Mouse (Mus musculus): ENCODE results near the gene Vsx1. TPM values are rescaled to one million over a fixed set of nuclear protein-coding genes. Genes with fewer than 3 reads are reported as not detected.

Gene Vsx1
- total RNA-seq, 1 experiment from 2014 or later: not detected

- ATAC-seq (replicated peaks; ENCODE audit: low read depth, poor library complexity, severe bottlenecking): peak; percentile 23
Measured at GRCm38 (mm10) chr2:150667820-150668766, 21.1 kb downstream of the Vsx1 start, which contains the start of gene Acss1. Gene Acss1 (minus strand): TSS chr2:150668500.

DNA sequence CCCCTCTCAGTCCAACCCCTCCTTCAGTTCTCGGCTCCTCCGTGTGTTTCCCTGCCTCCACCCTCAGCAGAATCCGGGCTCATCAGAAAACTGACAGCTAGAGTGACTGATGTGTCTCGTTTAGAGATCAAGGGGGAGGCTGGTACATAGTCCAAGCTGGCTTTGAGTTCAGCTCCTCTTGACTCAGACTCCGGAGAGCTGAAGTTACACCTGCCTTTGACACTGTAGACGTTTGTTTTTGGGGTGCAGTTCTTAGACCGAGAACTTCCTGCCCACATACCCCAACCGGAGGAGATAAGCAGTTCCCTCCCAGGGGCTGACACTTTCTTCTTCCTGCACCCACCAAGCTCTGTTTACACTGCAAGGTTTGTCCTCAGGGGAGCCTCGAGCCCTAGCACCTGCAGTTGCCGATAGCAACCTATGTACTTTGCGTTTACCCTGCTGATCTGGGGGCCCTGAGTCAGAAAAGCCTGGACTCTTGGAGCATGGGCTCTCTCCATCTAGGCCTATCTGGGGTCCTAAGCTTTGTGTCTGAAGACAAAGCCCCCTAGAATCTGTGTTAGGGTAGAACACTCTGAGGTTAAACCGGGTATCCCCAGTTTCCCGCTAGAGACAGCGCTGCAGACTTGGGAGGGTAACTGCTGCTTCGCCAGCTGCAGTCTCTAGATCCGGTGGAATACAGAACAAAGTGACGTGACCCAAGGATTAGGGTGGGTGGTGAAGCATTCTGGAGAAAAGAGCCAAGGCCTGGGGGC, 21.9 kb downstream of the Vsx1 start:
- peak; percentile 43 for ATAC-seq (replicated peaks; ENCODE audit: low read depth, poor library complexity, severe bottlenecking)

GRCm38 (mm10) chr2:150666723-150667064, 22.5 kb downstream of the Vsx1 start:
- no peak for ATAC-seq (replicated peaks; ENCODE audit: low read depth, poor library complexity, severe bottlenecking)

DNA sequence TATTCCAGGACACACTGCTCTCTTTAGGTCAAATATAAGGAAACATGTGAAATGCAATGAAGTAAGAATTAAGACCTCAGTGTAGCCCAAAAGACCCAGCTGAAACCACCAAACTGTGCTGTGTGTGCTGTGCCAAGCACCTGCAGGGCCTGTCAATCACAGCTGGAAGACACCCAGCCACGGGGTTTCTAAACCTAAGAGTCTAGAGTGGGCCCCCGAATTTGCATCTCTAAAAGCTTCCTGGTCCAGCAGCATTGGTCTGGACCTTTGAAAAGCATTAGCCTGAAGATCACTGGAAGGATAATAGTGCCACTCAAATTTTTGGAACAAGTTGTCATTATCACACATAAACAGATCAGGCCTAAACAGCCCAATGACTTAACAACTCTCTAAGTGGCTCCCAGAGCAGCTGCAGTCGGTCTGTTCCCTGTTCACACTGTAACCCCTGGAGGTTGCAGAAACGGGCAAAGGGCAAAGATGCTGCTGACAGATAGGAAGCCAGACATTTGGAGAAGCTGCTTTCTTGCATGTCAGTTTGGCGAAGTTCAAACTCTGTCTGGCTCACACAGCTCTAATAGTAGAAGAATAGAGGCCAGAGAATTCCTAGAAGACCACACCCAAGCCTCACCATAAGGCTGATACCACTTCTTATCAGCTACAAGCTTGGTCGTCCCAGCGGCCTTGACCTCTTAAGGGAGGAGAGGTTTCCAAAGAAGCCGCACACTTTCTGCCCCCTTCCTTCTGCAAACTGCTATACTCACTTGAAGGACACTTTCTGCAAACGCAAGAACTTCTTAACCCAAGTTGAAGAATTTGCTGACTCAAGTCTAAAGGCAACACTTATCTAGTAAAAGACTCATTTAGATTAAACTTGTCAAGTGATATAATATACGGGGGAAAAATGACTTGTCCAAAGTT, 23.4 kb downstream of the Vsx1 start:
- ATAC-seq (replicated peaks; ENCODE audit: low read depth, poor library complexity, severe bottlenecking): peak; percentile 27

DNA sequence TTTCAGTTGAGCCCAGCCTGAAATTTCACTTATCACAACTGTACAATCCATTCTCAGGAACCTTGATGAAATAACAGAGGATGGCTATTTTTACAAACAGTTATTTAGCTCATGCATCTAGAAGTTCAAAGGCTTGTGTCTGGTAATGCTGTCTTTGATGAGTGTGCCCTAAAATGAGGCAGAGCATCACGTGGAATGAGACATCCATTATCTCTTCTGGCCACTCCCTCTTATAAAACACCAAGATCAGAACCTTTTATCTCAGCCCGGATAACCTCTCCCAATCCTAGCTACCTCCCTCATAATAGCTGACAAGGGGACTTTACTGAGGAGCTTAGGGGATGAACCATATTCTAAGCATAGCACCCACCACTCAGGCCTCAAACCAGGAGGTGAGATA, 24.2 kb downstream of the Vsx1 start:
- no peak for ATAC-seq (replicated peaks; ENCODE audit: low read depth, poor library complexity, severe bottlenecking)

DNA sequence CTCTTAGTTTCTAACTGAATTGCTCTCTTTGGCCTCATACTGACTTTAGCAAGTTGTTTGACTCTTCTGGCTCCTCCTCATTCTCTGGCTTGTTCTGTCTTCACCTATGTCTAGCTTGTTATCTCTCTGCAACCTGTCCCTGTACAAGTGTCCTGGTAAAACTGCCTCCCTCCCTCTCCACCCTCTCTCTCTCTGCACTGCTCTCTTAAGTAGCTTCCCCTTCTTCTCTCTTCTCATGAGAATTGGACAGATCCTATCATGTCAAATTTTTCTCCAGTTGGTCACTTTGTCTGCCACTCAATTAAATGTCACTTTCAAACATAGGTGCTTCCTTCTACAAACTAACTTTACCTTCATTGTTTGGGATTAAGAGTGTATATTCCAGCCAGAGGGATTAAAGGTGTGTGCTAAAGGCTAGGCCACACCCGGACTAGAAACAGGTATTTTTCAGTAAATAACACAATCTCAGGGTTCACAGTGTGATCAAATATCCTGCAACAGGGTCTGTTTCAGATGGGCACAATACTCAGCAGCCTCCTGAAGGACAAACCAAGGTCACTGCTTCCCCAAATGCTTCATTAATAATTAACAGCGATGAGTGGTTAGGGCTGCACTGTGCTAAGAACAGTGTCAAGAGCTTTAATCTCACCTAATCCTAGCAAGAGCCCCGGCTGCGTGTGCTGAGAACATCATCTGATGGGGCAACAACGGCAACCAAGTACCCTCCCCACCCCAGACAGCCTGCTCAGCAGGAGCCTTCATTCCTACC, 24.8 kb downstream of the Vsx1 start:
- no peak for ATAC-seq (replicated peaks; ENCODE audit: low read depth, poor library complexity, severe bottlenecking)

DNA sequence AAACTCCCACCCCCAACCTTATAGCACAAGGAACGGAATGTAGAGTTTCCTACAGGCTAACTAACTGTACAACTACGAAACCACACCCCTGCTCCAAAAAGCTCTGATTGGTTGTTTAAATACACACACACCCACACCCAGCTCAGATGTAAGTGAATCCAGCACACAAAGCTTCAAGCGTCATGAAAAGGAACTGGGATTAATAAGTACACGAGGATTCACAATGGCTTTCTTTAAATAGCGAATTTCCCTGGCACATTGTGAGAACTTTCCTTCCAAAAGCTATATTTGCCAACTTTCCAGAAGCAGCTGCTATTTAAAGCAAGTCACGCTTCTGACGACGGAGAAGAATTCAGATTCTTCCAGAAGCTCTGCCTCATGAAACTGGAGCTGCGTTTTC, 25.9 kb downstream of the Vsx1 start:
- no peak for ATAC-seq (replicated peaks; ENCODE audit: low read depth, poor library complexity, severe bottlenecking)

GRCm38 (mm10) chr2:150662007-150662406, 27.2 kb downstream of the Vsx1 start:
- no peak for ATAC-seq (replicated peaks; ENCODE audit: low read depth, poor library complexity, severe bottlenecking)

GRCm38 (mm10) chr2:150660668-150661451, 28.3 kb downstream of the Vsx1 start:
- no peak for ATAC-seq (replicated peaks; ENCODE audit: low read depth, poor library complexity, severe bottlenecking)

DNA sequence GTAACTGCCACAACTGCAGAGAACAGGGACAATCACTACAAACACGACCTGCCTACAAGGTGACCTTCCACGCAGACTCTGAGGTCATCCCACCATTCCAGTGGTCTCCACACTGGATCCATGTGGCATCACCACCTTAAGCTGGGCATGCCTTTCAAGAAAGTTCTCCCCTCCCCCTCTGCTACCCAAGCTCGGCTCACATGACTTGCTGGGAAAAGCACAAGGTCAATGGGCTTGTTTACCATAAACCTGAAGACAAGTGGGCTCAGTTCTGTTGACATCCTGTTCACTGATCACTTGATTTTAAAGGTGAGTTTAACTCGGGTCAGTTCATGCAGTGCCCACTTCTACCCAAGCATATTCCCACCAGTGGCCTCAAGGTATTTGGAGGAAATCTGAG, 29.1 kb downstream of the Vsx1 start:
- ATAC-seq (replicated peaks; ENCODE audit: low read depth, poor library complexity, severe bottlenecking): no peak

DNA sequence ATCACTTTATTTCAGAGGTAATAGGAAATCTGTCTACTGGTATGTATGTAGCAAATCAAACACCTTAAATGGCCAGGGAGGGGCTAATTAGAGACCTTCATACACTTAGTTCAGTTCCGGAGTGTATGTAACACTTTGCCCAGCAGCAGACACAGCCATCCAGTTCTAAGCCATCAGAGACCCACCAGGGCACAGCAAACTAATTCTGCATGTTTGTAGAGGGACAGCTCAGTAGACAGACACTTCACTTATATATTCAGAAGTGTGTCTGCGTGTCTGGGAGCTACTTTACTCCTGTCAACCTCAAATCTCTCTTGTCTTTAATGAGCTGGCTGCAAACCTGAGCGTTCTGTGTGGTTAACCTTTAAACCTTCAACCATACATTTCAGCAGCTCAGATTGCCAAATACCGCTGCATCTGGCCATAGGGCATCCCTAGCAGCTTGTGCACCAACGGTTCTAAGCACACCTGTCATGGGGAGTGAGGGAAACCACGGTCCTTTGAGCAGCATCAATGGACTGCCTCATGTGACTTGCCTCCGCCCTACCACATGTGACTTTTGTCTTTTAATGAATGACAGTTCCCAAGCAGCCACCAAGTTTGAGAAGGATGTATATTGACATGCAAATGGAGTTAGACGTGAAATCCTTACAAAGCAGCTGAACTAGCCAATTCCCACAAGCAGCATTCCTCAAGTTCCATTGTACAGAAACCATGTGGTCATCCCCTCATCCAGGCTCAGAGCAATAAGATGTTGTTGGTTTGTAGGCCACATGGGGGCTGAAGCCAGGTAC, 32.0 kb downstream of the Vsx1 start:
- ATAC-seq (replicated peaks; ENCODE audit: low read depth, poor library complexity, severe bottlenecking): no peak

DNA sequence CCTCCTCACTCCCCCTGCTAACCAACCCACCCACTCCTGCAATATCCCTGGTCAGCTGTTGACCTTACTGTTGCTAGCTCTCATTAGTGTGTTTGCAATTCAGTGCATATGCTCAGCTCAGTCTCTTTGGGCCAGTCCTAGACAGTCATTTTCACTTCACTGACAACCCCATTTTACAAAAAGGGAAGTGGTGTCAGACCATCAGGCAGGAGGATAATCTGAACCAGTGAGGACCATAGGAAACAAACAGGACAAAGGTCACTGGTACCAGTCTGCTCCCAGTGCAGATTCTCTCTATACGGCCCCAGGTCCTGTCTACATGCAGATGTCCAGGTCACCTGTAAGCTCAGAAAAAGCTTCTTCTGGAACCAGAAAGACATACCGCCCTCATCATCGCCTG, 33.0 kb downstream of the Vsx1 start:
- ATAC-seq (replicated peaks; ENCODE audit: low read depth, poor library complexity, severe bottlenecking): peak; percentile 55

DNA sequence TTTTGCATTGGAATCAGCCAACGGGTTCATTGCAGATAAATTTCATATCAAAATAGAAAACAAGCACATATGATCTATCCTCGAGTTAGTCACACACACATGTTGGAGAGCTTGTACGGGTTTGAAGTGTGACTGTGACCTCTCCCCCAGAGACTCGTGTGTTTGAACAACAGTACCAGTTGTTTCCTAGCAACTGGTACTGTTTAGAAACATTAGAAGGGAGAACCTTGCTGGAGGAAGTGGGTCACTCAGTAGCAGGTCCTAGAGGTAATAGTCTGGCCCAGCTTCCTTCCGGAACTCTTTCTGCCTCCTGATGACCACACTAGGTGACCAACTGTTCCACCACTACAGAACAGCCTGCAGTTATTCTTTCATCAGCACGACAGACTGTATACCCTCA, 33.9 kb downstream of the Vsx1 start:
- ATAC-seq (replicated peaks; ENCODE audit: low read depth, poor library complexity, severe bottlenecking): no peak

DNA sequence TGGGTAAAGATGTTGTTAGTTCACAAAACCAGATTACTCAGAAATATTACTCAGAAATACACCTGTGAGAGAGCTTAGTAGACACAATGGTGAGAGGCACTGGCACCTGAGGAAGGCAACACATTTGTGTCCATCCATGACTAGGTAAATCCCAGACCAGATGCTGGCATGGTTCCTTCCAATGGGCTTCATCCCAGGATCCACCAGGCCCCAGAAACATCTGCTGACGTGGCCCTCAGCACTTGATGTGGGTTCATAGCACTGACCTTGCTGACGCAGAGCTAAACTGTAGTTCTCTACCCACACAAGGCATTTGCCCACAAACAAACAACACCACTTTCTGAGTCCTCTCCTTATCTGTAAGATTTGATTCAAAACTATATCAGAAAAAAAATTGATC, 34.3 kb downstream of the Vsx1 start:
- ATAC-seq (replicated peaks; ENCODE audit: low read depth, poor library complexity, severe bottlenecking): no peak

- no peak for ATAC-seq (replicated peaks; ENCODE audit: low read depth, poor library complexity, severe bottlenecking)
Measured at GRCm38 (mm10) chr2:150651366-150651765, 37.8 kb downstream of the Vsx1 start.

GRCm38 (mm10) chr2:150650511-150651074, 38.6 kb downstream of the Vsx1 start:
- ATAC-seq (replicated peaks; ENCODE audit: low read depth, poor library complexity, severe bottlenecking): no peak

- no peak for ATAC-seq (replicated peaks; ENCODE audit: low read depth, poor library complexity, severe bottlenecking)
Measured at GRCm38 (mm10) chr2:150648300-150648895, 40.8 kb downstream of the Vsx1 start.
